Mouse (Mus musculus) mouse embryonic stem cell (cell line): Measurements from ENCODE around the gene S100a6.

Experiments used
- in situ Hi-C, 2 experiments: fragments of 300-500 bp; cut with MboI; formaldehyde crosslinking; loops; 1 replicate in 1 of 2; 3 replicates in 1 of 2; pipeline ENCODE4 v1.14.3; 2019 to 2020; ENCODE audit warnings: low sequenced_read_pairs in 2 of 2, low pct_unique_long_range_greater_than_20kb in 1 of 2, mixed read lengths in 1 of 2; ENCODE audit not compliant: unreplicated experiment in 1 of 2

S100a6 gene

GRCm38 (mm10) chr3:90615415-90615814, 2.7 kb downstream of the S100a6 start:
- in situ Hi-C loops, result loop anchor here in 1 of 2 experiments (5.0 kb wide), 1 partner anchor 33 kb away; no protein-coding TSS in a partner anchor

GRCm38 (mm10) chr3:90615911-90616310, 3.2 kb downstream of the S100a6 start:
- in situ Hi-C loops, result loop anchor here in 1 of 2 experiments (5.0 kb wide), 1 partner anchor 34 kb away; no protein-coding TSS in a partner anchor

GRCm38 (mm10) chr3:90617586-90617985, 4.9 kb downstream of the S100a6 start:
- in situ Hi-C loops, result loop anchor here in 1 of 2 experiments (5.0 kb wide), 1 partner anchor 35 kb away; no protein-coding TSS in a partner anchor

- in situ Hi-C loops, result no loop called here
These were observed 8.9 kb downstream of the S100a6 start for GRCm38 (mm10) chr3:90621552-90621951.

- in situ Hi-C loops, result no loop called here
These were observed 10.9 kb downstream of the S100a6 start for GRCm38 (mm10) chr3:90623435-90624071.

GRCm38 (mm10) chr3:90625496-90625895, 12.8 kb downstream of the S100a6 start:
- in situ Hi-C loops, result no loop called here

- in situ Hi-C loops, result no loop called here
These were observed 13.8 kb downstream of the S100a6 start for GRCm38 (mm10) chr3:90626266-90627021.

- in situ Hi-C loops, result no loop called here
These were observed 14.7 kb downstream of the S100a6 start for GRCm38 (mm10) chr3:90627366-90627765.

GRCm38 (mm10) chr3:90627807-90628206, 15.1 kb downstream of the S100a6 start:
- in situ Hi-C loops, result no loop called here

GRCm38 (mm10) chr3:90629298-90629697, 16.6 kb downstream of the S100a6 start:
- in situ Hi-C loops, result no loop called here

GRCm38 (mm10) chr3:90631984-90632383, 19.3 kb downstream of the S100a6 start:
- in situ Hi-C loops, result no loop called here

- in situ Hi-C loops, result no loop called here
These were observed 26.0 kb downstream of the S100a6 start for GRCm38 (mm10) chr3:90638511-90639275.

- in situ Hi-C loops, result no loop called here
These were observed 27.0 kb downstream of the S100a6 start for GRCm38 (mm10) chr3:90639511-90640154.

- in situ Hi-C loops, result no loop called here
These were observed 28.3 kb downstream of the S100a6 start for GRCm38 (mm10) chr3:90640981-90641380.

- in situ Hi-C loops, result no loop called here
These were observed 31.5 kb downstream of the S100a6 start for GRCm38 (mm10) chr3:90644220-90644619.

GRCm38 (mm10) chr3:90647291-90647690, 34.6 kb downstream of the S100a6 start:
- in situ Hi-C loops, result no loop called here

- in situ Hi-C loops, result no loop called here
These were observed 36.3 kb downstream of the S100a6 start for GRCm38 (mm10) chr3:90648981-90649380.

- in situ Hi-C loops, result loop anchor here in 1 of 2 experiments (10.0 kb wide), 2 partner anchors 55 to 65 kb away; no protein-coding TSS in a partner anchor
These were observed 37.1 kb downstream of the S100a6 start for GRCm38 (mm10) chr3:90649832-90650231.
